In genomic region chr7:41500151-41500934, GRCm38 (mm10) we compare ENCODE assay signal across 8 mouse cellular contexts. TPM values are rescaled to one million over a fixed set of nuclear protein-coding genes. Genes with fewer than 3 reads are reported as not detected.
A peak's percentile ranks its signal among the peaks of the same experiment; 100 is the strongest.
DNase-seq lines count a peak whose midpoint lies in the region; ATAC-seq lines count a peak whose summit lies in the region.

No protein-coding gene starts in this region.

- H3K27me3 ChIP-seq in hindbrain, embryonic 16.5 days (replicated peaks; ENCODE audit: control insufficient read depth, insufficient read depth, low read length), result no peaks in the 10 kb centered on the region

- no peaks in the 10 kb centered on the region for H3K36me3 ChIP-seq in hindbrain, embryonic 16.5 days (ENCODE audit: control insufficient read depth, insufficient read depth, low read length)
- H3K36me3 ChIP-seq in macrophage (ENCODE audit: inconsistent target), result no peaks in the 10 kb centered on the region

- ATAC-seq in hindbrain, embryonic 16.5 days, result peak; percentile 12

- H3K4me1 ChIP-seq in hindbrain, embryonic 16.5 days (ENCODE audit: control insufficient read depth, insufficient read depth, low read depth, low read length), result no peaks in the 10 kb centered on the region; the same call in 1 of the 2 replicates

- no peak overlapping the region for H3K27ac ChIP-seq in hindbrain, embryonic 16.5 days (ENCODE audit: low read depth, low read length)
- H3K27ac ChIP-seq in macrophage, result no peak overlapping the region

- H3K4me2 ChIP-seq in hindbrain, embryonic 16.5 days (ENCODE audit: low read length), result peak overlapping the region; percentile 80

- peaks cover 7% of the 10 kb centered on the region; the same call in 1 of the 2 replicates for H3K79me2 ChIP-seq in macrophage (ENCODE audit: inconsistent target)

- peak; percentile 42 for DNase-seq in Muller cell, postnatal 12 days (ENCODE audit: inconsistent ontology term)
- DNase-seq in cerebellum, adult 18-20 months, result peak; percentile 71 to 72
- DNase-seq in frontal cortex, postnatal 25 days (ENCODE audit: low spot score in 2 of 2), result peak; percentile 44 to 57
- DNase-seq in left cerebral cortex, adult 18-20 months (ENCODE audit: low spot score in 2 of 2), result peak; percentile 63 to 64
- peak; percentile 82 for DNase-seq in right cerebral cortex, adult 18-20 months
- DNase-seq in urinary bladder, postnatal 25 days (ENCODE audit: low spot score), result peak; percentile 55

- H3K9me3 ChIP-seq in hindbrain, embryonic 16.5 days (ENCODE audit: control insufficient read depth, low read length), result no peaks in the 10 kb centered on the region

- WGBS in hindbrain, embryonic 16.5 days, result 19% methylated on average over 22 of the region's 22 CpGs
- 13% methylated on average over 22 of the region's 22 CpGs for WGBS in macrophage (ENCODE audit: missing documents)

- peak overlapping the region; percentile 68 for H3K9ac ChIP-seq in hindbrain, embryonic 16.5 days (ENCODE audit: low read depth, low read length)

- H3K4me3 ChIP-seq in hindbrain, embryonic 16.5 days (ENCODE audit: low read length), result peak overlapping the region; percentile 69
- peak overlapping the region; percentile 83 for H3K4me3 ChIP-seq in macrophage (ENCODE audit: inconsistent target)

RNA-seq across cellular contexts. Expression of gene AW146154, which starts 0.7 kb away (rescaled TPM):
- polyA plus RNA-seq in hindbrain, embryonic 16.5 days (2015; fragmentation: Nextera tagmentation; extraction: Ambion mirVana), result 6.1 and 6.4 TPM in 2 replicates
- 1 to 10 TPM; 8.3 to 8.5 TPM for total RNA-seq in left cerebral cortex, adult 18-20 months (2021)
- 10 to 100 TPM in 25 of 26 experiments, 1 to 10 TPM in 1; 9.6 to 71.3 (median 26.3) TPM for total RNA-seq in macrophage (2018; cell fraction: chromatin; rRNA removed)
- total RNA-seq in macrophage (2018; cell fraction: cytosol; rRNA removed), result 1 to 10 TPM; 2.0 to 7.4 (median 4.7) TPM
- total RNA-seq in macrophage (2018; cell fraction: nucleus; rRNA removed), result 10 to 100 TPM in 19 of 26 experiments, 1 to 10 TPM in 7; 4.5 to 47.7 (median 18.6) TPM
- 4.4 to 8.1 TPM (median 5.5 TPM) in 3 replicates for polyA plus RNA-seq in macrophage (2018)

RNA-seq across cellular contexts. Expression of gene Gm20449, which starts 1.1 kb away (rescaled TPM):
- polyA plus RNA-seq in hindbrain, embryonic 16.5 days (2015; fragmentation: Nextera tagmentation; extraction: Ambion mirVana), result 0.11 and 0.19 TPM in 2 replicates
- under 1 TPM in 1 of 2 experiments, not detected in 1; 0.40 TPM for total RNA-seq in left cerebral cortex, adult 18-20 months (2021)
- total RNA-seq in macrophage (2018; cell fraction: chromatin; rRNA removed), result 1 to 10 TPM in 1 of 26 experiments, under 1 TPM in 23, not detected in 2; 0.26 to 1.1 (median 0.53) TPM
- under 1 TPM in 3 of 26 experiments, not detected in 23; 0.03 to 0.05 (median 0.04) TPM for total RNA-seq in macrophage (2018; cell fraction: cytosol; rRNA removed)
- total RNA-seq in macrophage (2018; cell fraction: nucleus; rRNA removed), result under 1 TPM in 16 of 26 experiments, not detected in 10; 0.11 to 0.92 (median 0.31) TPM
- 0.03 TPM in 1 of 3 replicates, not detected in the others for polyA plus RNA-seq in macrophage (2018)

RNA-seq across cellular contexts. Expression of gene Vmn2r57, which starts 51.8 kb away (rescaled TPM):
- polyA plus RNA-seq in hindbrain, embryonic 16.5 days (2015; fragmentation: Nextera tagmentation; extraction: Ambion mirVana), result 0.70 and 0.75 TPM in 2 replicates
- total RNA-seq in left cerebral cortex, adult 18-20 months (2021), result under 1 TPM; 0.42 to 0.51 TPM
- under 1 TPM in 19 of 26 experiments, not detected in 7; 0.11 to 0.33 (median 0.17) TPM for total RNA-seq in macrophage (2018; cell fraction: chromatin; rRNA removed)
- total RNA-seq in macrophage (2018; cell fraction: cytosol; rRNA removed), result under 1 TPM in 21 of 26 experiments, not detected in 5; under 0.01 to 0.07 (median 0.04) TPM
- total RNA-seq in macrophage (2018; cell fraction: nucleus; rRNA removed), result under 1 TPM in 15 of 26 experiments, not detected in 11; 0.05 to 0.34 (median 0.15) TPM
- 0.04 to 0.06 TPM in 2 of 3 replicates, not detected in the other for polyA plus RNA-seq in macrophage (2018)
